Mouse (Mus musculus) c-Kit-positive CD71-negative TER-119-negative erythroid progenitor cells, embryonic 14.5 days (primary cell): ENCODE measurements around the gene Slc1a2.
A peak's percentile ranks its signal among the peaks of the same experiment; 100 is the strongest.

Experiments
- DNase-seq: peaks from one replicate; pipeline ENCODE4 v3.0.0-alpha.2; 2013; ENCODE audit warnings: low read depth

The Slc1a2 gene

DNA sequence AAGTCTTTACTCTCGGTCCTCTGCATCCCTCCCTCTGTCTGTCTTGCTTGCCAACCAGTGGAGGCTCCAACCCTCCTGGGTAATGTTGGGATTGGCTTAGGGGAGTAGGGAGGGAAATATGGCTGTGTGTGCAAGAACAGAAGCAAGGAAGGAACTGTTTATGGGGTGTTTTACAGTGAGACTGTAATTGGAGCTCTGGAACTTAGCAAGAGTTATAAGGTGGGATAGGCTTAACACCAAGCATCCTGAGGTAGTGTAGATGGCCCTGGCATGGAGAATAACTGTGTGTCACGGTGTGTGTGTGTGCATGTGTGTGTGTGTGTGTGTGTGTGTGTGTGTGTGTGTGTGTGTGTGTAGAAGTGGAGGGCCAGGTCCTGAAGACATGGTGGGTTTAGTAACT lies 55.9 kb downstream of the Slc1a2 start:
- DNase-seq: no peak

DNA sequence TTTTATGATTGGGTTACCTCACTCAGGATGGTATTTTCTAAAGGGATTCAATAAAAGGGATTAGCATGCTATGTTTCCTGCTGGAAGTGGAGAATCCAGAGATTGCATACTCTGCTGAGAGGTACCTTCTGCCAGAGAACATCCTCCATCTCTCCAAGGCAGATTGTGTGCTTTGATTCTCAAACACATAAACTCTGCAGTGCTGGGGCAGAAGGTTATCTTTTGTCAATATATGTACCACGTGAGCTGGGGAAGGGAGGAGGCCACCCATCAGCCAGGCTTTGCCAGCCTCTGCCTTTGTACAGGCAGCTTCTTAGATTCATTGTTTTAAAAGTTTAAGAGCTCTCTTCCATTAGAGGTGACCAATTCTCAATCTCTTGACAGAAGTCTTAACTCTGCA lies 57.3 kb downstream of the Slc1a2 start:
- DNase-seq: no peak

DNA sequence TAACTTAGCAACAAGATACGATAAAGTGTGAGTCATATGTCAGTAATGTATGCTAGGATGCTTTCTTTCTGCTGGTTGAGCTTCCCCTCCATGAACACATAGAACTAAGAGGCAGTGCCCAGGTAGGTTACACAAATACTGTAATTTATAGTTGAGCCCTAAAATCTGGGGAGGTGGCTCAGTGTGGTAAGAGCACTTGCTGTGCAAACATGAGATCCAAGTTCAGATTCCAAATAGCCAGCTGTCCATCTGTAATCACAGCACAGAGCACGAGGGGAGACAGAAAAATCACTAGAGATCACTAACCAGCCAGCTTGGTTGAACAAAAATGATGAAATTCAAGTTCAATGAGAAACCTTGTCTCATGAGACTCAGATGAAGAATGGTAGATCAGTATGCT lies 63.4 kb downstream of the Slc1a2 start:
- DNase-seq: no peak

DNA sequence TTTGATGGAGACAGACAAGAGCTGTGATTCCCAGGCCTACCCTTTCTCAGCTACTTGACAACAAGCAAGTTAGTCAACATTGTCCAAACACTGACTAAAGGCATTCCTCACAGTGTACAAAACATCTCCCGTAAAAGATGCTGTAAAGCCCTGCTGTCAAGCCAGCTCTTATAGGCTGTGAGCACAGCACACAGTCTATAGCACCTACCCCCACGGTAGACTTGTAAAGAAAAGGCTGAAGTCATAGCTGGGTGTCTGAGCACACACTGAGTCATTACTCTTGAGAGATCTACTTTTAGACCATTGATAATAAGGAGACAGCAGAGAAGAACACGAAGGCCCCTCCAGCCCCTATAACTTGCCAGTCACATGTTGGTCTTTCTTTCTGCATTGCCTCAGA lies 66.6 kb downstream of the Slc1a2 start:
- no peak for DNase-seq

DNA sequence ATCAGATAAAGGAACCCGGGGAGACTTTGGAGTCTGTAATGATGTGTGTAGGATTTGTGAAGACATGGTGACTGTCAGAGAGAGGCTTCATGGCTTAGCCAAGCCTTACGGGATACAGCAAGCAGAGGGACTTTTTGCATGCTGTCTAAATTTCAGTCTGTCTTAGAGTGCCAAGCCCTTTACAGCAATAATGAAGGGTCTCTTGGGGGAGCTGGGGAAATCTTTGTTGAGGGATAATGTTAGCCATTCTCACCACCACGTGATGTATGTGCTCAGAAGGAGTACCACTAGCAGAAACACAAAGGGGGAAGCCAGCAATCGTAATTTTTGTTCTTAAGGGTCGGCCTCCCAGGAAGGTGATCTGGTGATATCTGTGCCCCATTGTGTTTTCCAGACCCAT lies 71.9 kb downstream of the Slc1a2 start:
- DNase-seq: no peak

DNA sequence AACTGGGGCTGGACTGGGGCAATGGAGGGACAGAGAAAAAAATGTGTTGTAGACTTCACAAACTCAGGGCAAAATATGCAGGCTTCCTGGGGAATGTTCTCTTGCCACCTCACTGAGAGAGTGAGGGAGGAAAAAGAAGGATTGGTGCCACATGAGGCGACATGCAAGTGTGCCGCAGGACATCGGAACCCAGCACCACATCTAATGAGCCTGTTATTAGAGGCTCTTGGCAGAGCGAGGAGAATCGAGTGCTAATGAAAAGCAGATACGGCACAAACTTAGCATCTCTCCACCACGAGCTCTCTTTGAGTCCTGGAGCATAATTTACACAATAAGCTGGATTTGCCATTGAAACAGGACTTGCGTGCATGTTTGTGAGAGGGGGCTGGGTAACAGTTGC lies 72.3 kb downstream of the Slc1a2 start:
- no peak for DNase-seq

DNA sequence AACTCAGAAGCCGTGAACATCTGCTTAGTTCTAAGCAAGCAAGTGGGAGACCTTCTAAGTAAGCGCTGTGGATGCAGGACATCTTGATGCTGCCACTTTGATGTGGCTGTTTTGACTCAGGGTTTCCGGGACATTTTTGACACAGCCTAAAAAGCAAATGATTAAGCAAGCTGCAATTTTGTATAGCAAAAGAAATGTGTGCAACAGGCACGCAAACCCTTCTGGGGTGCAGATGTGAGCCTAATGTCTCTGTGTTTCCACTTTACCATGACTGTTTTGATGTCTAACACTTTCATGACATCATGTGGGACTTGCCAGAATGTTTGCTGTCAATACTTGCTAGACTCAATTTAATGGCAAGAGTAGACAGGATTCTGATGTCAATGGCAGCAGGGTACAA lies 74.7 kb downstream of the Slc1a2 start:
- no peak for DNase-seq

DNA sequence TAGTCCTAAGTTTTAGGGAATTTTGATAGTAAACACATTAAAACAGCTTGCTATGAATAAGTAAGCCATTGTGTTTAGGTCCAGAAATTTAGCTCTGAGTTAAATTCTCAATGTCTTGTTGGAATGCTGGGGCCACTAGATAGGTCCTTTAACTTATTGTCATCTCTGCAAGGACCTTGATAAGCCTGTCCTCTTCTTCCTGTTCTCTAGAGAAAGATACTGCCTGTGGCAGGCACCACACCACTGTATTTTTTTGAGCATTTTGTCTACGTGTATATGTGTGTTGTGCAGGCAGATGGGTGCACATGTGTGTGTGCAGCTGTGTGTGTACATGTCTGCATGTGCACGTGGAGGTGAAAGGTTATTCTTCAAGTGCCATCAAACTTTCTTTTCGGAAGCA lies 75.6 kb downstream of the Slc1a2 start:
- DNase-seq: no peak

DNA sequence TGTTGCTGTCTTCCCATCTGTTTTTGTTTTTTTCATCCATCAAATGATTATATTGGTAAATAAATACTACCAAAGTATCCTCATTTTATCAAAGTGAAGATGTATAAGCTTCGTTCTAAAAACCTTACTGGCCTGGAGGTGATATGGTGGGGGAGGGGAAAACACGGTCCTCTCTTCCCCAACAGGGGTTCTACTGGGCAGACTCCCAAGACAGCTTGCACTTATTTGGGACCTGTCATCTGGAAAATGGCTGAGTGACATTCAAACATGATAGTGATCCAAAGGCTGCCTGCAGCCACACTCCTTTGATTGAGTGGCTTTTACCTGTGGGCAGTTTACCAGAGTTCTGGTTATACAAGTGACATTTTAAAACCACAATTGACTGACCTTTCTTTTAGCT lies 76.6 kb downstream of the Slc1a2 start:
- DNase-seq: no peak

DNA sequence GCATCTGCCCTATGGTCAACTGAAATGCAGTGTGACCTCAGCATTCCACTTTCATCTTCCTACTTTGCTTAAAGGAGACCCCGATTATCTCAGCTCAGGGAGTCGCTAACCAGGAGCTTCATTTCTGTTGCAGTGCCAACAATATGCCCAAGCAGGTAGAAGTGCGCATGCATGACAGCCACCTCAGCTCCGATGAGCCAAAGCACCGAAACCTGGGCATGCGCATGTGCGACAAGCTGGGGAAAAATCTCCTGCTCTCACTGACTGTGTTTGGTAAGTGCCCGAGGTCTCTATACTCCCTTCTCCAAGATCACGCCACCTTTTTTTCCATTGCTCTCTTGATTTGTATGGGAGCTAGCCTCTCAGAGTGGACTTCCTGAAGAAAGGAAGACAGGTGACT lies 77.4 kb downstream of the Slc1a2 start:
- DNase-seq: no peak

DNA sequence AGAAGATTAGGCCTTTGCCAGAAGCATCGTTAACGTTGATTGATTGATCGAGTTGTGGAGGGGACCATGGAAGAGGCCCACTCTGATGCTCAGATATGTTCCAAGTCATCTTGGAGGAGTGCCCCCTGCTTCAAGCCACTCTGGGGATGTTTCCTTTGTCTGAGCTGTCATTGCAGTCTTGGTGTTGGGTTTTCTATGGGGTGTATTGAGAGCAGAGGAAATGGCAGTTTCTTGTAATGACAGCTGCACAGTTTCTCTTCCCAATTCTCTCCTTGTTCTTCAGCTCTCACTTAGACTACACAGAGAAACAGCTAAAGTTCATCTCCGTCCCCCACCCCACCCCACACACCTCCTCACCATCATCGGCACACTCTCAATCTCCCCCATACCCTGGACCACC lies 78.0 kb downstream of the Slc1a2 start:
- DNase-seq: no peak

DNA sequence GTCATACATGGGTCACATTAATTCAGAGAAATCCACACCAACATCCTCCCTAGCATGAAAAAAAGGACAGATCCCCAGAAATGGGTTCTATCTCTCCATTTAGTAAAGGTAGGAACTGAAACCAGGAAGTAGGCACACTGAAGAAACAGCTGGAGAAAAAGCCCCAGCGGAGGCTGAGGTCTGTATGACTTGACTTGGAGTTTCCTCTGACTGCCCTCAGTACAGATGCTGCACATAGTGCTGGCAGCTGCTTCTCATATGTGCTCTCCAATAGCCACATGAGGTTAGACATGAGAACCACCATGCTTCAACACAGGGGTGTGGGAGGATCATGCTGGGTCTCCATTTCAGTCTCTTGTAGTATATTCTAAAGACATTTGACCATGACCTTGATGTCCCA lies 80.4 kb downstream of the Slc1a2 start:
- DNase-seq: no peak

DNA sequence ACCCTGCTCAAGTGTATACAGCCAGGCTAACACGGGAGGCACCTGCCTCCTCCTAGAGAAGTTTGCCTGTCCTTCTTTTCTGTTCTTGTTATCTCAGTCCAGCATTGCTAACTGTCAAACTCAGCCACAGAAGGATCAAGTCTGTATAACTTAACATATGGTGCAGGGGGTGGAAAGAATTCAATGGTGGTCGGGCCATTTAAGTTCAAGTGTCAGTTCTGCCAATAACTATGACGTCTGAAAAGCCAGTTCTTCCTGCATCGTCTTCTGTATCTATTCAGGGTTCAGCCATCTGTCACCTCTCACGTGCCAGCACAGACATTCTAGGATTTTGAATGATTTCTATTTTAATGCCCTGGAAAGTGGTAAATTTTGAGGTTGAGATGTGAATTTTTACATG lies 84.2 kb downstream of the Slc1a2 start:
- no peak for DNase-seq

DNA sequence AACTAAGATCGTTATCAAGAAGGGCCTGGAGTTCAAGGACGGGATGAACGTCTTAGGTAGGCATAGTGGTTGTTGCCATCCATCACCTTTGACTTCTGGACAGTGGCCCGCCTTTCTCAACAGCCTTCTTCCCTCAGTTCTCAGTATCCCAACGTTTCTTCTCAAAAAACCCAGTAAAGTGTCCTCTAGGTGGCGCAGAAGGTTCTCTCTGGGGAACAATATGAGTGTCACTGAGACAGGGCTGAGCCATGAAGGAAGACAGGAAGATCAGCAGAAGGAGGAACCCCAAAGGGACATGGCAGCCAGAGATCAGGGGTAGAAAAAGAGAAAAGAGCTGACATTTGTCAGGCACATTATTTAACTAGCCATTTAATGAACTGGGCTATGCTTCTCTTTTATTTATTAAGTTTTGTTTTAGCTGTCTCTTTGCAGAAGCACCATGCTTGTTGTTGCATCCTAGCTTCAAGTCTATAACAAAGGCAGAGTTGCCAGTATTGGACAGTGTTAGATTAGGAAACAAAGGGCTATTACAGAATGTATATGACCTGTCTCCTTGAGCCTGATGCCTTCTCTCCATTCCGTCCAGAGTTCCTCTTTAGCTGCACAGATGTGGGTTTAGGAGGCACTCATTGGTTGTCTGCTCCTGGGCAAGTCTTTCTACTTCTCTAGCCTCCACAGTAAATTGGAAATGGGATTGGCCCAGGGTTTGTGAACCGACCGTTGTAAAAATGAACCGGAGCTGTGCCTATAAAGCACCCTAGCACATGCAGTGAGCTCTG lies 85.6 kb downstream of the Slc1a2 start:
- peak; percentile 78 for DNase-seq

DNA sequence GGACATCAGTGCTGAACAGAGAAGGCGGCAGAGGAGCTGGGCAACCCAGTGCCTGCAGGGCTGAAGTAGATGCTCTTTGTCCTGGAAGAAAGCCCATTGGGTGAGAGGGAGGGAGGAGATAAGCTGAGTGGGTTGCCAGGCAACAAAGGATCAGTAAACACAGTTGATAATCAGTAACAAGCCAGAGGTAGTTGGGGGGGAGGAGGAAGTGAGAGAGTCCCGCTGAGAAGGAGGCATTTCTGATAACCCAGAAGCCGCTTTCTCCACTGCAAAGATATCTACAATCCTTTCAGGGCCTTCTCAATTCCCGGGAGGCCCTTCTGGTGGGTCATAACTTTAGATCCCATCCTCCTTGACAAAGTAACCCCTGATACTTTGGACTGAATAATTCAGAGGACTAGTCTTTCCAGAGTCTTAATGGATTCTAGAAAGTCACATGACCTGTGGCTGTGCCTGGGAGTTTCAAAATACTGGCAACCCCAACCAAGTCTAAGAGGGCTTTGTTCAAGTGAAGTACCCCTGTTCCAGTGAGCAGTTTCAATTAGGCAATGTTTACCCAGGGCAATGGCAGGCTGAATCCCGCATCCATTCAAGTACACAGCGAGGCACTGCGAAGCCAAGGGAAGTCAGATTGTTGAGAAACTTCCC lies 86.9 kb downstream of the Slc1a2 start:
- peak; percentile 74 for DNase-seq

DNA sequence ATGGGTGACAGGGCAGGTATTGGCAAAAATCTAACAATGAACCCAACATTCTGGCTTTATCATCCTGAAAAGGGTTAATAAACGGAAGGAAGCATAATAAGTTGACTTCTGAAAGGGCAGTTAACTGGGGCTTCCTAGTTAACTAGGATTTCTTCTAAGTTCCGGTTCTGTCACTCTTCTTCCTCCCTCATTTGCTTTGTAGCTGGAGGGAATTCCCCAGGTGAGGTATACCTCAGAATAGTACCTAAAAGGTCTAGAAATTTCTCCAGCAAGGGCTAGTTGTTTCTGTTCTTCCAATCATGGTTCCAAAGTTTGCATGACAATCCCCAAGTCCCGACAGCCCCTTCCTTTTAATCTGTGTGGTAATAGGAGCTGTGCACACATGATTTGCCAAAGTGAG lies 89.3 kb downstream of the Slc1a2 start:
- DNase-seq: no peak

DNA sequence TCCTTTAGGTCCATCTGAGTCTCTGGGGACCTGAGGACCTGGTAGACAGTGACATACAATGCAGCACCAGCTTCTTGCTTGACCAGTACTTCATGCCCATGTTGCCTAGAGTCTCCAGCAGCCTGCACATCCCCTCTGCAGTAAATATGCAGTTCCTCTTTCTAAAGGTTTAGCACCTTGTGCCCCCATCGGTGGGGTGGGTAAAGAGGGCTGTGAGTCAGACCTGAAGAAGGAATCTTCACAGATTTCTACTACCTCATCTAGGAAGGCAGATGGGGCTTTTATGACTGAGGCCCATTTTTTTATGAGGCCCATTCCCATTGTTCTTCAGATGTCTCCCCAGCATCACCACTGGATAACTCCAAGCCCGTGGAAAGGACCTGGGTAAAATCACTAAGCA lies 91.5 kb downstream of the Slc1a2 start:
- DNase-seq: no peak

DNA sequence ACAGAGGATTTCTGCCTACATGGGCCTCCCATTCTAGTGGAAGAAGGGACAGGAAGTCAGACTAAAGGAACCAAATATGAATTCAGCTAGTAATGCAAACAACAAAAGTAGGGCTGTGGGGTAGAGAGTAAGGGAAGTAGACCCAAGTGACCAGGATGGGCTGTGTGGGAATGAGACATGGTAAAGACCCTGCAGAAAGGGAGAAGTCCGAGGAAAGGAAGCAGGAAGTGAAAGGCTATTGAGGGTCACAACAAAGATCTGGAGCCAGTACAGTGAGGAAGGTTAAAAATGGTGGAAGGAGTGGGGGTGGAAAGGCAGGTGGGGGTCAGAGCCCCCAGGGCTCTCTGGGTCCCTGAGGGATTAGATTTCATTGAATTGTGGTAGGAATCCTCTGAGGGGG lies 93.4 kb downstream of the Slc1a2 start:
- DNase-seq: no peak

DNA sequence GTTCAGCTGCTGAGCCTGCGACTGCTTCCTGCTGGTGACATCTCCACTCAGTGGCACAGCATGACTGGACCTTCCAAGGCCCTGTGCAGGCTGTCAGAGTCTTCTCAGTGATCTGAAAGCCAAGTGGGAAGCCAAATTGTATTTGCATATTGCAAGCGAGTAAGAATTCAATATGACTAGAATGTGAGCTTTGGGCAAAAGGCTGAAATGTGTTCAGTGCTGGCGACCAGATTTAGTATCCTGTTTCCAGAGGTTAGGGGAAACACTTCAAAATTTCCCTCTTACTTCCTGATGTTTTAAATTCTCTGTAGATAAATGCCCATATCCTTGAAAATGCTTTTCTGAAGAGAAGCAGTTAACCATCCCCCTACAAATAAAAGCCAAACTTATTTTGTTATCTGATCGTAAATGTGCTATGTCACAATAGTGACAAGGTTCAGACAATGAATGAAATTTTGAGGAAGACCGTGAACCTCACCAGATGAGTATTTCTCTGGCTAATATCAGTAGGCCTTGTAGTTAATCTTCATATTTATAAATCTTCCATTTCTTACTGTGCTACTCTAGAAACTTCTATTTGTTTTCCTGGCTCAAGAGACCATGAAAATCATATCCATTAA lies 98.9 kb downstream of the Slc1a2 start:
- DNase-seq: no peak

DNA sequence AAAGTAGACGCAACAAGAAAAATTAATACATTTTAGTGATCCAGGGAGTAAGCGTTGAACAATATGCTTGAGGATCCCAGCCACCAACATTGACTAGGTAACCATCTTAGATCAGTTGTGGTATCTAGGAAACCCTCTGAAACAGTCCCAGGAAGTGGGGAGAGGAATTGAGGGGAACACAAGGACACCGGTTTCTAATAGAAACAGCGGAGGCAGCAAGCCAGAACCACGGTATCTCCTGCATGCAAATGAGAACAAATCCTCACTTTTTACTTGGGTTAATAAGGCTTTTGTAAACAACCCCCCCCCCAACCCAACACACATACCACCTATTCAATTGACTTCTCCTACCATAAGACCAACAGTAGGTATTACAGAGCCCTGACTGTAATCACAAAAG lies 101.0 kb downstream of the Slc1a2 start:
- no peak for DNase-seq

DNA sequence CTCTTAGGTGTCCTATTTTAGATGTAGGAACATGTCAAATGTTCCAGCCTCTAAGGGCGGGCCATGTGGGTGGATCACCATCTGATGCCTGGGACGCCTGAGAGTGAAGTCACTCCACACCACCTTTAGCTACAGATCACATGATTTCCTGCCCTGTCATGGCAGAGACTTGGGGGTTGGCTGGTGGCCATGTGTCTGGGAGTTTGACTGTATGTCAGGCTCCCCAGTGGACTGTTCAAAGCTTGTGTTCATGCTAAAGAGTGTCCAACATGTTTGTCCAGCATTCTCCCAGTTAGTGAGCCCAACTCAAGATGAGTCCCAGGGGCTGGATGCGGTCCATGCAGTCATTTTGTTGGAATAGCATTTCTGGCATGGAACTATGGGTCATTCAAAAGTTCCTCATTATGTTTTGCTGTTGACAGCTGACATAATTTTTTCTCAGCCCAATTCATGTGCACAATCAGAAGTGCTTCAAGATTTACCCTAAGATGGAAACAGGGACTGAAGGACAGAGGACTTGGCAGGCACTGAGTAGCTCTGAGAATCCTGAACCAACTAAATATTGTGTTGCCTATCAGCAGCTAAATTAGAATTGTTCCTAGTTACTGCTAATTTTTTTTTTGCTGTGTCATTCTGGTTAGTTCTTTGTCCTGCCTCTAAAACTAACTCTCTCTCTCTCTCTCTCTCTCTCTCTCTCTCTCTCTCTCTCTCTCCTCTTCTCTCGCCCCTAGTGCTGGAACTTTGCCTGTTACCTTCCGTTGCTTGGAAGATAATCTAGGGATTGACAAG lies 102.0 kb downstream of the Slc1a2 start:
- no peak for DNase-seq

DNA sequence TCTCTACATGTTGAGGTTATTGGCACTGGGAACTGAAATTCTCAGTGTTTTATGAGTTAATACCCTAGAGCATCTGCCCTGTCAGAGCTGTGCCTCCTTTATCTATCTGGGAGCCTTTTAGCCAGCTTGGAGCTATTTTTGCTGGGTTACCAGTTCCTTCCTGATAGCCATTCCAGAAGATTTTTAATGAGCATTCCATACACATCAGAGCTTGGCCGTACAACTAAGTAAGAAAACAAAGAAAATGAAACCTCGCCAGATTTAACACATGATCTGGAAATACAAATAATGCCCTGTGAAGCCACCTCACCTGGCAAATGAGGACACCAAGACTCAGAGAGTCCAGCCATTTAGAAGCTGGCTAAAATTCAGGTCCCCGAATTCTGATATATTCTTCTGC lies 104.7 kb downstream of the Slc1a2 start:
- no peak for DNase-seq

DNA sequence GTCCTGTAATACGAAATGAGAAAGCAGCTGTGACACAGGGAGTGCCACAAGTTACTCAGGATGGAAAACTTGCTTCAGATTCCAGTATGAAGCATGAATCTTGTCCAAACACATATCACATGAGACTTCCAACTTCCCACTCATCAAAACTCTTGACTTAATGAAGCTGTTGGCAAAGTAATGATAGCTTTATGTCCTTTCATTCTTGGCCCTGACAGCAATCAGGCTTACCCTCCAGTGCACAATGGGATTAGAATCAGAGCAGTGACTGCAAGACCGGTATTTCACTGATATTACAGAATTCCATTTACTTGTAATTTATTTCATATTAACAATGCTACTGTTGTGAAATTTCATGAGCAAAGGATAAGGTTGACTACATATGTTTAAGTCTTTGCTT lies 105.5 kb downstream of the Slc1a2 start:
- no peak for DNase-seq
